Mouse (Mus musculus) retina, postnatal 1 day (tissue): ENCODE measurements around the gene Hmga1.

Source experiments
- DNase-seq: peaks from one replicate; pipeline ENCODE4 v3.0.0-alpha.2; 2012

The Hmga1 gene

DNA sequence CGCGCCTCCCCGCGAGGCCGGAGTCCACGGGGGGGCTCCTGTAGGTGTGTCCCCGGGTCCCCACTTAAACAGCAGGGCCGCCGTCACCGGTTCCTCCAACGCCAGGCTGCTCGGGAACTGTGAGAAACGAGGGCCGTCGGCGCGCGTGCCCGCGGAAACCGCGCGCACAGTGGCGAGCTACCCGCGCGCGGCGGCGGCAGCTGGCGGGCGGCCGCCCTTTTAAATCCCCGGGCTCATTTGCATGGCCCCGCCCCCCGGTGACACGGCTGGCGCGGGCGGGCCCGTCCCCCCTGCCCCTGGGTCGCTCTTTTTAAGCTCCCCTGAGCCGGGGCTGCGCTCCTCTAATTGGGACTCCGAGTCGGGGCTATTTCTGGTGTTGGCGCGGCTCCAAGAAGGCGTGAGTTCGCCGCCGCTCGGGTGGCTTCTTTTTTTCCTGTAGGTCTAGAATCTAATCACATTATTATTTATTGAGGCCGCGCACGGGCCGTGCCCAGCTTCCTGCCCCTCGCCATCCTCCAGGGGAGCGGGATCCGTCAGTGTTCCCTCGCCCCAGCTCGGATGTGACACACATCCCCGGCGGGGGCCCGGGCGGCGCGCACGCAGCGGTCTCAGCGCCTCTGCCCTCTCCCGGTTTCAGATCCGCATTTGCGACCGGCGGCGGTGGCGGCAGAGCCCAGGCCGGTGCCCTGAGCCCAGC lies at the start of gene Hmga1:
Gene Hmga1, plus strand, starts transcription at position 183 of the 697 bp plus-strand sequence.
- peak; percentile 98 for DNase-seq

DNA sequence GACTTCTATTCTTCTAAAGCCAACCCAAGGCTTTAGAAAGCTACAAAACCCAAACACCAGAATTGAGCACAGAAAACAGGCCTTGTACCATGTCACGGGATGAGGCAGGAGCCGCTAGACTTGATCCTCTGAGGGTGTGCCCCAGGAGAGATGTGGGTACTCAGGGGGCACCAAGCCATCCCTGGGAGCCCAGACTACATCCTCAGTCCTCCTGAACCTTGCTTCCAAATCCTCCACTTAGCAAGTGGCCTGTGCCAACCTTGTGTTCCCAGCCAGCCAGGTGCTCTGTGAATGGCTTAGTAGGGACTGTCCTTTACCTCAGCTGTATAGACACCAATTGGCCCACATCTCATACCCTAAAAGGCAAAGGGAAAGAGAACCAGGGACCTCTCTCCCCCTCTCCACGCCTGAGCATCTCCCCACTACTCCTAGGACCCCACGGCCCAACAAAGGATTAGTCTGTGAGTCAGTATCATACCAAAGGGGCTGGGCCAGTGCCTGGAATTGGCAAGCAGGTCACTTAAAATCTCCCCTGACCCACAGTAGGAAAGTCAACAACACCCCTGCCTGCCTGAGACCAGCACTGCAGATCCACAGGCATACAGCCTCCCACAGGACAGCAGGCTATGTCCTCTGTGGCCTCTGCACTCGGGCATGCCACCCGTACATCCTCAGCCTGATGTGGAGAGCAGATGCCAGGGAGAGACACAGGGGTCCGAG lies 49.3 kb upstream of the Hmga1 start:
- DNase-seq = no peak

DNA sequence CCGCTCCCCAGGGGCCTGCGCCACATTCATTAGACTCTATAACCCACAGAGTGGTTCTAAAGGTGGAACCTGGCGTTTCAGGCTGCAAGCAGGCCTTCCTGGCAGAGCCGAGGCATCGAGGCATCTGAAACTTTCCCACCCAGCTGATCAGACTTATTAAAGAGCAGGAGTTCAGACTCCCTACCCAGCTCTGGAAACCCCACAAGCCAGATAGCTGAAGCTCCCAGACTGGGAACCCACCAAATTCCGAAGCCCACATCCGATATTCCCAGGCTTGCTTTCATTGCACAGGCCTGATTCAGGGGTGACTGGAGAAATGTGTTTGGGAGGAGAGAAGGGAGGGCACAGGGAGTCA lies 48.7 kb upstream of the Hmga1 start:
- DNase-seq = no peak

DNA sequence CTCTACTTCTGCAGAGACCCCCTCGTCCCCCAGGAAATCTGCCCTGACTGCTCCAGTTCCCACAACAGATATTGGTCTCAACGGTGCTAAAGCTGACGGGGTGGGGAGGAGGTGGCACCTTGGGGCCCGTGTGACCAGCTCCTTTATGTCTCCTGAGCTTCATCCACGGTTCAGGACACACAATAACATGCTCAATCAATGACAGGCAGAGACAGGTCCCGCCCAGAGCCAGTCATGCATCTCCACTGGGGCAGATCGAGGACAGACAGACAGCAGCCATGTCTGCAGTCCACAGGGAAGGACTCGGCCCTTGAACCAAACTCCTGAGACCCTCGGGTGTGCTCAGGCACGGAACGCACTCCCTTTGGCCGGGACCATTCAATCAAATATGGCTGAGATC lies 48.3 kb upstream of the Hmga1 start:
- DNase-seq = no peak

DNA sequence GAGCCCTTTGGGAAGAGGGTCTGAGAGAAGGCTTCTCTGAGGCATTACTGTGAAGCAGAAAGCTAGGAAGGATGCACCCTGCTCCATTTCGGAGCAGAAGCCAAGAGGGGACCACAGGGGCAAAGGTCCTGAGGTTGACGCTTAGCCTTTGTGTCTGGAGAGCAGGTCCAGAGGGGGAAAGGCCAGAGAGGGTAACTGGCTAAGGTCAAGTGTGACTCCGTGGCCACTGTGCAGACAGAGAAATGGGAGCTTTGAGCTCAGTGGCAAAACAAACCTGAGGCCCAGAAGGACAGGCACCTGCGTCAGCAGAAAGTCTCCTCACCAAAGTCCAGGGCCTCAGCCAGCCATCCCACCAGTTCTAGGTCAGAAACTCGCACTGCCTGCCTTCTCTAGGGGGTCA lies 47.8 kb upstream of the Hmga1 start:
- no peak for DNase-seq

DNA sequence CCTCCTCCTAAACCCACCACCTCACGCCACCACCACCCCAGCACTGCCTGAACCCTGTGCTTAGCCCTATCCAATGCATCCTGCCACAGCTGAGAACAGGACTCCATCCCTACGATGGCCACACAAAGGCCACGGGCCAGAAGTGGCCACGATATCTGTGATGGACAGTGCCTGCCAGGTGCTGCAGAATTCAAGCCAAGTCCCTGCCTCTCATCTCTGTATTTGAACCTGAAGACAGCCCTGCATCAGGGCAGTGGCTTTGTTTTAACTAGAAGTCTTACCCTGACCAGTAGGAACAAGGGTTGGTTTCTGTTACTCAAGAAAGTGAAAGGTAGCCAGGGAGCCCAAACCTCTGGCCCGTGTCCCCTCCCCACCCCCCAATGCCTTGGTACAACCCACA lies 47.2 kb upstream of the Hmga1 start:
- no peak for DNase-seq

DNA sequence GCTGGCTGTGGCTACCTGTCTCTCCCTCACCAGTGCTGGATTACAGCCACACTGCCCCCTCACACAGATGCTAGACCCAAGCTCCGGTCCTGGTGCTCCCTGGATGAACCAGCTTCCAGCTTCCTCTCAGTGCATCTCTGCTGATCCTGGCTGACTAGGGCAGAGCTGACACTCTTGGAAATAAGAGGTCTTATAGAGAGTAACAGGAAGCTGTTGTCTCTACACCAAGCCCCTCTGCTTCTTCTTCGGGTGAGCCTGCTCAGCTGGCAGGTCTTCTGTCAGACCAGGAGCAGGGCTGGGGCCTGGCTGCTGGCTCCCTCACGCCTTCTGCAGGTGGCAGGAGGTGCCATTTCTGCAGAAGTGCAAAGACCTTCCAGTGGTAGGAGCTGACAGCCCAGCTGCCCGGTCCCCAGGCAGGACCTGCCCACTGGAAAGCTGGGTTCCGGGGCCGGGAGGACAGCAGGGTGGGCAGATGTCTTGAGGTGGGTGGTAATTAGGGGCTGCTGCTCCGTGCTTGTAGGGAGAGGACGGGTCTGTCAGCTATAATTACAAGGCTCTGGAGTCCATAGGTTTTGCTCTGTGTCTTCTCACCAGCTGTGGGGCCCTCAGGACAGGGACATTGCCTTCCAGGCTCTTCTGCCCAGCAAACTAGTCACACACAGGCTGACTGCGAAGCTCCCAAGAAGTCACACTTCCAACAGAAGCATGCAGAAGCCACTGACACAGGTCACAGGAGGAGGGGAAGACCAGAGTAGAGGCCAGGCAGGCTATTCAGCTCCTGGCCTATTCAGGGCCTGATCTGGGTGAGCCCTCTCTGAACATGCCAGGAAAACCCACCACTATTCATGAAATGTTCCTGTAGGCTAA lies 45.8 kb upstream of the Hmga1 start:
- no peak for DNase-seq

DNA sequence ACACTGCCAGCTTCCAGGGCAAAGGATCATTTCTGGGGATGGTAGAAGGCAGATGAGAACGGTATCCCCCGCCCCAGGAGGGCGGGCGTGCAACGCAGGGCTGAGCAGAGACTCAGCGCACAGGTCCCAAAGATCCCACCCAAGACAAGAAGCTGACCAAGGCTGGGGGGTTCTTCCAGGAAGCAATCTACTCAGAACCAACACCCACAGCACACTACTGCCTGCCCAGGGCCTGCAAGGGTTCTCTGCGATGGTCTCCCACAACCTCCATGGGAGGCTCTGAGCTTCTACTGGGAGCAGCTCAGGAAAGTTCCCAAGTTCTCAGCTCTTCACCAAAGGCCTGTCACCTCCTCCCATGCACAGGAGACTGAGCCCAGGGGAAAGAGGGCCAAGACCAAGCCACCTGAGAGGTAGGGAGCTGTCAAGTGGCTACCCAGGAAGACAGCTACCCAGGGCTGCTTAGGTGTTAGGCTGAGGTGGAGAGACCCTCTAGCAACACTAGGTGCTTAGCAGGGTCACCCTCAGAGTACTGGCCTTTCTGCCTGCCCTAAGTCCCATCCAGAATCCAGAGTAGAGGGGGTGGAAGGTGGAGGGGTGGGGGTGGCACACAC lies 45.1 kb upstream of the Hmga1 start:
- no peak for DNase-seq

DNA sequence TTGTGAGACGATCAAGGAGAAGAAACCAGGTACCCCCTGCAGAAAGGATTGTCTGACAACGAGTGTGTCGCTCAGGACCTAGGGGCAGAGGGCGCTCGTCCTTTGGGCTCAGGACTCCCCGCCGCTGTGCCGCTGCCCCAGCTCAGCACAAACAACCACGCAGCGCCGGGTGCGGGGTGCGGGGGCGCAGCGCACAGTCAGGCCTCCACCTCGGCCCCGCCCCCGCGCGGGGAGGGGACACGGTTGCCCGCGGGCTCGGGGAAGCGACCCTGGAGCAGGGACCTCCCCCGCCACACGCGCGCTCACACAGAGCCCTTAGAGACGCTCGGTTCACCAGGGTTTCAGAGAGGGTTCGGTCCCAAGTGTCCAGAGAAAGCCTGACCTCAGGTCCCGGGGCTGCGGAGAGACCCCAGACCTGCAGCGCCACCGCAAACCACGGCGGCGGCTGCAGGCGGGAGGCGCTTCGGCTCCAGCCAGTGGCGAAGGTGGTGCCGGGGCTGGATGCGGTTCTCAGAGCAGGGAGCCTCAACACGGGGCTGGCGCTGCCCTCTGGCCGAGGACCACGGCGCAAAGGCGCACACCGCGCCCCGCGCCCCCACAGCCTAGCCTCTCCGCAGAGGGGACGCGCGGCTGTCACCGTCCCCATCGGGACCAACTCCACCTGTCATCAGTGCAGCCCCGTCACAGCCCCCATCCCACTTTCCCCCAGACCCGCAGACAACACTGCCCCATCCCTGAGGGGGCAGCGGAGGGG lies 44.3 kb upstream of the Hmga1 start:
- DNase-seq = peak; percentile 65

DNA sequence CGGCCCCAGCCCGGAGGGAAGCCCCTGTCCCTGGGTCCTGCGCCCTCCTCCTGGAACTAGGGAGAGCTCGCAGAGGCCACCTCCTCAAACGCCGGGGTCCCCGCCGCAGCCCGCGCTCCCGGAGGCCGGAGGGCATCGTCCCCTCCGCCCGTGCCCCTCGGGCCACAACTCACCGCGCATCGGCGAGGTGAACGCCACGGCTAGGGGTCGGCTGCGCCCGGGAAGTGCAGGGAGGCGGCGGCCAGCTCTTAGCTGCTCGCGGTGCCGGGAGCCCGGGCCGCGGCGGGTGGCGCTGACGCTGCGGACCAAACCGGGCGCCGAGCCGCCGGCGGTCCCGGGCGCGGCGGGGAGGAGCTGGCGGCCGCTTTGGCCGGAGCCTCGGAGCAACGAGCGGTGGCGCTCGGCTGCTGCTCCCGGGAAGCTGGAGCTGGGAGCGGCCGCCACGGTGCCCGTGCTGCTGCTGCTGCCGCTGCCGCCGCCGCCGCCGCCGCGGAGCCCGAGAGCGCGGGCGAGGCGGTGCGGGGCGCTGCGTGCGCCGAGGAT lies 43.6 kb upstream of the Hmga1 start:
- DNase-seq = peak; percentile 42

DNA sequence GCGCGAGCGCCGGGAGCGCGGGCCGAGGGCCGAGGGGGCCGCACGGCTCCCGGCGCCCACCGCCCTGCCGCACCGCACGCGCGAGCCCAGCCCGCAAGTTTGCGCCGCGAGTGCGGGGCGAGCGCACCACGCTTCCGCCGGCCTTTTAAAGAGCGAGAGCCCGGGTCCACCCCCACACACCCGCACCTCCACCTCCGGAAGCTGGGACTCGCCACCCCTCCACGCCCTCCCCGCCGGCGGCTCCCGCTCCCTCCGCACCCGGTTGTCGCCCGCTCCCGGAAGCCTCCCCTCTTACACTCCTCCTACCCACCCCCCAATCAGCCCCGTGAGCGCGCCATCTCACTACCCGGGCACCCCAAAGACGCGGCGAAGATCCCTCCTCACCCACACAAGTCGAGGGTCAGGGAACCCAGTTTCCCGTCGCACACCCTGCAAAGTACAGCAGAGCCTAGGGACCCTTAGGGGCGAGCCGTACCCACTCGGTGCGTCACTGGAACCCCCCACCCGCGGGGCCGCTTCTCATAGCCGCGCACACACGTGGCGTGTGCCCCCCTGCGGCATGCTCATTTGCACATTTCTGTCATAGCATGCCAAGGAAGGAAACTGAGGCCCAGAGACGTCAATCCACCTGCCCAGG lies 42.9 kb upstream of the Hmga1 start:
- peak; percentile 29 for DNase-seq

DNA sequence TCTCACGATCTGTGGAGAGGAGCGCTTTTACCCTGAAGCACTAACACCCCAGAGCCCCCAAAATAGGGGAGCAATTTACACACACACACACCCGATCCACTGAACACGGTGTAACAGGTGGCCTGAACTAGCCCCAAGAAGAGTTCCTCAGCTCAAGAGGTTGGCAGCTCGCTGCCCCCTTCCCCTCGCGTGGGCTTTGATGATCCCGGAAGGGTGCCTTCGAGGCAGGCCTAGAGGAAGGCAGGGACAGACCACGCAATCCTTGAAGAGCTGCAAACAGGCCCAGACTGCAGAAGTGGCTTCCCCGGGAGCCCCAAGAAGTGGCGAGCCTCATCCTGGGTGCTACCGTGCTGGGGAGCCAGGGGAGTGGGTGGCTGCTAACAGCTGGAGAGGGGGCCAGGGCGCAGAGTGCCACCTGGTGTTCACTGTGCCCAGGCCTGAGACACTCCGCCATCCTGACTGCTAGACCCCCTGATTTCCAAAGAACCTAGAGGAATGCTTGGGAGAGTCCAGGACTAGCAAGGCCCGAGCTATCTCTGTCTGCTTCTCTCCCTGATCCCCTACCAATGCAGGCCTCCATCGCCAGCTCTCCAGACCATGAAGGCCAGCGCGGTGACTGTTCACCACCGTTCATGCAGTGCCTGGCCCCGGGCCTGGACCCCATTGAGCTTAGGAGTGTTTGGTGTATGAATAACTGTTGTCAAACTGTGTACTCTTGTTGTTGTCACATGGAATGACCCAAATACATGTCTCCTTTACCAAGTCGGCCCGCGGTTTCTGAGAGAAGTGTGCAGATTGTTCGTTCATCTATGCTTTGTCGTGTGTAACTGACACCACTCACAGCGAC lies 42.2 kb upstream of the Hmga1 start:
- DNase-seq = peak; percentile 46

DNA sequence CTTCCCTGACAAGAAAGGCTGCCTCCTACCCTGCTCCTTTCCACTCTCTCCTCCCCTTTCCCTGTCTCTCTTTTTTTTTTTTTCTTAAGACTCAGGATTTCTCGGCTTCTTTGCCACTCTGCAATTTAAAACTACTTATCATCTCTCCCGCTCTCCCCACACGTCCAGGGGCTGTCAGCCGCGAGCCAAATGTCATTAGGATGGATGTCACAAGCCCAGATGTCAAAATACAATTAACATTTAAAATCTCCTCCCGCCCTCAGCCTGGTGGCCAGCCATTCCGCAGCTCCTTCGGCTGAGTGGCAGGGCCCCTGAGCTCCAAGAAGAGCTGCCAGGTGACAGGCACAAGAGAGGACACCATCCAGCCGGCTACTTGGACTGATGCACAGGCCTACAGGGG lies 38.0 kb upstream of the Hmga1 start:
- DNase-seq = no peak

DNA sequence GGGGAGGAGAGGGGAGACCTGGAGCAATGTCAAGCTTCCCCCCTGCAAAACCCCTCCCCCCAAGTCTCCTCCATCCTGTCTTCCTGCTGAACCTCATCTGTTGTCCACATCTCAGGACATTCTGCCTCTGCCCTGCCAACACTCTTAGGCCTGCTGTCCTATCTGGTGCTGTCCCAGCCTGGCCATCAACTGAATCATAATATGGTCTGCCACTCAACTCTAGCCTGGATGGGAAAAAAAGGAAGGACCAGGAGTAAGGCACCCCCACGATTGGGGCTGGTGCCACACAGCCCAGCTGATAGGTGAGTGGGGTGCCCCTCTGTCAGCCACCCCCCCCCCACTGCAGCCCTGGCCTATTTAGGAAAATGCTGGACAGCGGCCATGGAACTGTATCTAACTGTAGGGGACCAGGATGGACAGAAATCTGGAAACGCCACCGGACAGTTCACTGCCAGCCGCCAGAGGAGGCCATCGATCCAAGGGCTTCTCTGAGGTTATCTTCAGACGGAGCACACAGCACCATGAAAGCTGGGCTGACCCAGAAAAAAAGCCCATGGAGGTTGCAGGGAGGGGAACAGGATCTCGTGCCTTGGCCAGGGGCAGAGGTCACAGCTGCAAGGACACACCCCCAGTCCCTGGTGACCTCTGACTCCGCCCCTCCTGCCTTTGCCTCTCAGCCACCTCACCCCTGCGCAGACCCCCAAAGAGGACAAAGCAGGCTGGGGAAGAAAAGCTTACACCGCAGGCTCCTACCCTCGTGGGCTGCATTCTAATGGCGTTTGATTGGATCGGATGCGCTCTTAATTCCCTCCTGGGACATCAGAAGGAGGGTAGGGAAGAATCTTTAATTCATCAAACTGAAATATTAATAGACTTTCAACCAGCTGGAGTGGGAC lies 37.3 kb upstream of the Hmga1 start:
- no peak for DNase-seq

DNA sequence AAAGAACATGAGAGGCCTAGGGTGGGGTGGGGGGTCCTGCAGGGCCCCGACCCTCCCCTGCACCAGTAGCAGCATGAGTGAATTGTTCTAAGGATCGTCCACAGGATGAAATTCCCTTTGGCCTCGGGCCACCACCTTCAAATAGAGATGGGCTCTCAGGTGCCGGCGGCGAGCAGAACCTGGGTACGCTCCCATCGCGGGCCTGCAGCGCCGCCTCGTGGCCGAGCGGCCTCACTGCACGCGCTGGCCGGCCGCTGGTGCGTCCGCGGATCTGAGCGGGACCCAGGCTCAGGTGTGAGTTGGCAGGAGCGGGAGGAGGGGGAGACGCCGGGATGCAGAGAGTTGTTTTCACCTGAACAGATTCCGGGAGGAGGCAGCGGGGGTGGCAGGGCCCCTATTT lies 35.7 kb upstream of the Hmga1 start:
- peak; percentile 68 for DNase-seq

DNA sequence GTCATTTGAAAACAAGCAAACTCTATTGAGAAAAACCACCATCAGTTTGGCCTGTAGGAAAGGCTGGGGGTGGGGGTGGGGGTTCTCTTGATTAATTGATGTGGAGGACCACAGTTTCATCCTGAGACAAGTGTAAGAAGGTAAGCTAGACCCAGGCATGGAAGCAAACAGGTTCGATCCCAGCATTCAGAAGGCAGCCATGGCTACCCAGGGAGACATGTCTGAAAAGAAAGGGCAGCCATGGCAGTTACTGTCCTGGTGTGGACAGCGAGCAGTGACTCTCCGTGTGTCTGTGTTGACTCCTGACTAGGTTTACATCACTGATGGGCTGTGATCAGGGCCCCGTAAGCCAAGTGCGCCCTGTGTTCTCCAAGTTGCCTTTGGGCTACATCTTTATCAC lies 35.0 kb upstream of the Hmga1 start, which contains the start of gene Grm4:
Gene Grm4, minus strand, starts transcription at position 101 of the 400 bp plus-strand sequence.
- DNase-seq = no peak

DNA sequence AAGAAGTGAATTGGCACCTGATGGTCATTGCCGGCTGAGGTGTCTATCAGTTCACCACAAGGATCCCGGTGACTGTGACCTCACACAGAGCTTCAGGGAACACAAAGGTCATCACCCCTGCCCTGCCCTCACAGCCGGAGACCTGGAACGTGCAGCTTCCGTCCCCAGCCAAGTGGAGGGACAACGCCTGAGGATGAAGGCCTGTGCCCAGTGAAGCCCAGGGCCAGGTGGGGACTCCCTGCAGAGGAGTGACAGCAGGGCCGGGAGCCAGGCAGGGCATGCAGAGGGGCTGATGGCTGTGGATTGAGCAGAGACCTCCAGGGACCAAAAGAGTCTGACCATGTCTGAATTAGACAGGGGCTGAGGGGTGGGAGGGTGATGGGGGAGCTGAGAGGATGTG lies 33.2 kb upstream of the Hmga1 start:
- no peak for DNase-seq

DNA sequence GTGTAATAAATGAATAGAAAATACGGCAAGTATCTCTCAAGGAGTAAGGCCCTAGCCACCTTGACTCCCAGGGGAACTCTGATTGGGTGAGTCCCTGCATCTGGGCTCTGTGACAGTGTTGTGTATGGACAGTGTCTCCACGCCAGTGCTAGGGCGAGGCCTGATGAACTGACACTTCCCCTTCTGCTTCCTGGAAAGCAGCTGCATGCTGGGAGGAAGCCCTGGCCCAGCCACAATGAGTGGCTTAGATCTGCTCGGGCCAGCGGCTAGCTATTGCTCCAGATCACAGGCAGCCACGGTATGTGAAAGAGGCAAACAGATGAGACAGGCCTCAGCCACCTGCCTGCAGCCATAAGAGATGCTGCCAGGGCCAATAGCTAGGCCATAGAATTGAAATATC lies 29.1 kb upstream of the Hmga1 start:
- no peak for DNase-seq

DNA sequence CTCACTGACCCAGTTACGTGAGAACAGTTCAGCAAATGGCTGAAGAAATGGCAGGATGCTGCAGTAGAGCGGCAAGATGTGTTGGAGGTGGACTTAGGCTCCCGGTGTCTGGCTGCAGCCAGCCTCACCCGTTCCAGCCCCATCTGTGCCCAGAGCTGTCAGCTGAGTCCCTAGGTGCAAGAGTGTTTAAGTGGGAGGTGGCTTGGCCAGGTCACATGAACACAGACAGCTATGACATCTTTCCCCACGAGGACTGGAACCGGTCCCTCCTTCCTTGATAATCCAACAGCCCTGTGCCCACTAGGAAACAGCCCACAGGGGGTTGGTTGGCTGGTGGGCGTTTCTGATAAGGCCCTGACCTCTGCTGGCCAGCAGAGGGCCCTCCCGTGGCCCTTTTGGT lies 28.3 kb upstream of the Hmga1 start:
- DNase-seq = peak; percentile 69

DNA sequence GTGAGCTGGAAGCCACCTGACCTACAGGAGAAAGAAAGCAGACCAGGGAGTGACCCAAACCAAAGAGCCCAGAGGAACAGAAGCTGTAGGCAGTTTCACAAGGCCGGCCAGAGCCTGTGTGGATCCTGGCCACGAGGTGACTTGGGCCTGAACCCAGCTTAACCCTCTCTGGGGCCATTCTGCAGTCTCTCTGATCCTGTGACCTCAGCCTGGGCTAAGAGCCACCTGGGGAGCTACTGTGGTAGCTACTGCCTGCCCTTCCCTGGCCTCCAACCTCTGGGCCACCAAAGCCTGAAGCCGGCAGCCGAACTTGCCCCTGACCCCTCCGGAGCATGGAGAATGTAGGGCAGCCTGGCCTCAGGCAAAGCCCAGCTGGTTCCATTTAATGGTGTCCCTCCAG lies 27.5 kb upstream of the Hmga1 start:
- no peak for DNase-seq
